Mouse (Mus musculus) frontal cortex, adult (tissue): ENCODE measurements around the gene Fgfrl1.
A peak's percentile ranks its signal among the peaks of the same experiment; 100 is the strongest.

Experiments used
- ATAC-seq: cut with Nextera tagmentation; 2 replicates; pipeline ENCODE4 v1.9.2; 2017; ENCODE audit warnings: mild to moderate bottlenecking, moderate library complexity, mixed read lengths; ENCODE audit not compliant: low TSS enrichment

Fgfrl1 gene

GRCm38 (mm10) chr5:108700346-108700745 is 8.2 kb downstream of the Fgfrl1 start:
- no peak for ATAC-seq

GRCm38 (mm10) chr5:108701341-108702021 is 9.3 kb downstream of the Fgfrl1 start:
- no peak for ATAC-seq

- ATAC-seq: no peak
Observed at GRCm38 (mm10) chr5:108703754-108704626, 11.8 kb downstream of the Fgfrl1 start.

GRCm38 (mm10) chr5:108707758-108708157 is 15.6 kb downstream of the Fgfrl1 start:
- ATAC-seq: no peak

- ATAC-seq: no peak
Observed at GRCm38 (mm10) chr5:108708419-108708818, 16.2 kb downstream of the Fgfrl1 start.

- ATAC-seq: no peak
Observed at GRCm38 (mm10) chr5:108708981-108709731, 17.0 kb downstream of the Fgfrl1 start.

GRCm38 (mm10) chr5:108711968-108712367 is 19.8 kb downstream of the Fgfrl1 start:
- no peak for ATAC-seq

GRCm38 (mm10) chr5:108713096-108713495 is 20.9 kb downstream of the Fgfrl1 start:
- ATAC-seq: no peak

GRCm38 (mm10) chr5:108713691-108714090 is 21.5 kb downstream of the Fgfrl1 start:
- no peak for ATAC-seq

- peak; percentile 78 for ATAC-seq
Observed at GRCm38 (mm10) chr5:108714149-108714548, 22.0 kb downstream of the Fgfrl1 start.

- no peak for ATAC-seq
Observed at GRCm38 (mm10) chr5:108715974-108716373, 23.8 kb downstream of the Fgfrl1 start.

GRCm38 (mm10) chr5:108718051-108718450 is 25.9 kb downstream of the Fgfrl1 start:
- no peak for ATAC-seq

GRCm38 (mm10) chr5:108719761-108720160 is 27.6 kb downstream of the Fgfrl1 start:
- ATAC-seq: no peak

GRCm38 (mm10) chr5:108724006-108724405 is 31.8 kb downstream of the Fgfrl1 start:
- no peak for ATAC-seq

- ATAC-seq: peak; percentile 87
Observed at GRCm38 (mm10) chr5:108726557-108727248, 34.5 kb downstream of the Fgfrl1 start.

- no peak for ATAC-seq
Observed at GRCm38 (mm10) chr5:108727425-108727824, 35.2 kb downstream of the Fgfrl1 start.

GRCm38 (mm10) chr5:108741844-108742243 is 49.7 kb downstream of the Fgfrl1 start:
- ATAC-seq: no peak

- no peak for ATAC-seq
Observed at GRCm38 (mm10) chr5:108742596-108742995, 50.4 kb downstream of the Fgfrl1 start.

- no peak for ATAC-seq
Observed at GRCm38 (mm10) chr5:108743856-108744255, 51.7 kb downstream of the Fgfrl1 start.

GRCm38 (mm10) chr5:108744629-108745028 is 52.4 kb downstream of the Fgfrl1 start:
- no peak for ATAC-seq

GRCm38 (mm10) chr5:108750328-108751210 is 58.4 kb downstream of the Fgfrl1 start:
- no peak for ATAC-seq
